Mouse (Mus musculus): Measurements from ENCODE around the gene Prmt2. TPM values are rescaled to one million over a fixed set of nuclear protein-coding genes. Genes with fewer than 3 reads are reported as not detected.

Gene Prmt2
- 4.6 TPM for polyA plus RNA-seq (2015; fragmentation: Illumina TruSeq; extraction: RNeasy Lipid Tissue Mini Kit (QIAGEN cat#74804); ENCODE audit: insufficient read depth, low read depth, low replicate concordance)

DNA sequence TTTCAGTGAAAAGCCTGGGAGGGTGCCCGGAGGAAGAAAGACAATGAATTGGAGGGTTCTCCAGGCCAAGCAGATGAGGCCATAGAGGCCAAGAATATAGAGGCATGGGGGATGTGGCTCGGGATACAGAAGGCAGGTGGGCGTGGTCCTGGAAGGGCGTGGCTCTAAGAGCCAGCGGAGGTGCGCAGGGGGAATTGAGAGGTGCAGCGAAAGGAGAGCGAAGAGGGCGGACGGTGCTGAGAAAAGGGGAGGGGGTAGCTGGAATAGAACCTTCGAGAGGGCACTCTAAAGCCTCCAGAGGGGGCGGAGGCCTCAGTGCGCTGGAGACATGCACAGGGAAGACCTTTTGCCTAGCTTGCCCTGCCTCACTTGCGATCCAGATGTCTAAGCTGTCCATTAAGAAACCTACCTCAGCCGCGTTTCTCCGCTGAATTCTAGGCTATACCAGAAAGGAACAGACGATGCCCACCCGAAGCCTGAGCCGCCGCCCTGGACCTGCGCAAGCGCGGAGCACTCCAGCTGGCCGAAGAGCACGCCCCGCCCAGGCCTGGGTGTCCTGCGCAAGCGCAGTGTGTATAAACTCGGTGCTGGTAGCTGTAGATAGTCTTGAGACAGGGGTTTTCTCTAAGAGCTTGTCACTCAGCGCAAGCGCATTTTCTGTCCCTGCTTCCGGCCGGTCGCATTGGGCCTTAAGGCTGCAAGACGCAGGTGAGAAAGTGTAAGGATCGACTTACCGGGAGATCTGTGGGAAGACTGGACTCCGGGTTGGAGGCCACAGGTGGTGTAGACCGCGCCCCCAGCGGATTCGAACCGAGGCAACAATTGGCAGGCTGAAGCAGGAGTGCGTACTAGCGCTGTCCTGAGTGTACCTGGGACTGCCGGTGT is at the start of gene Prmt2:
Gene Prmt2, minus strand, starts transcription at position 525 of the 885 bp plus-strand sequence.

DNA sequence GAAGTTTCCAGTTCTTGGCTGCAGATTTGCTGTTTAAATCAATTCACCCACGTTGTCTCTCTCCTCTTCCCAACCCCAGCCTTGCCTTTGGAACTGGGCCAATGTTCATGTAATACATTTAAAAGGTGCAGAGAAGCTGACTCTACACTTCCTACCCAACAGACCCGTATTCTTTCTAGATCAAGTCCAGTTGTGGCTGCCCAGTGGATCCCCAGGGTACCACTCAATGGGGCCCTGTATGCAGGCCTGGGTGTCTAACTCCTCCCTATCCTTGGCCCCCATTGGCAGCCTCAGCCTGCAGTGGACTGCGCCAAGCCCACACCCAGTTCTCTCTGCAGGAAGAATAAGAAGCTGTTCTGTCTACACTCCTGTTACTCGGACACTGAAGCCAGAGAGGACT is 15.9 kb upstream of the Prmt2 start, which contains the start of gene S100b:
Gene S100b, plus strand, starts transcription at position 318 of the 400 bp plus-strand sequence.

Other genes starting within 250 kb of the Prmt2 start
- 2.3 TPM for gene Zfp280b, start 205.2 kb downstream of the Prmt2 start, polyA plus RNA-seq (2015; fragmentation: Illumina TruSeq; extraction: RNeasy Lipid Tissue Mini Kit (QIAGEN cat#74804); ENCODE audit: insufficient read depth, low read depth, low replicate concordance)
- gene Slc5a4b, start 126.9 kb downstream of the Prmt2 start, polyA plus RNA-seq (2015; fragmentation: Illumina TruSeq; extraction: RNeasy Lipid Tissue Mini Kit (QIAGEN cat#74804); ENCODE audit: insufficient read depth, low read depth, low replicate concordance): not detected
- gene Slc5a4a, start 90.4 kb downstream of the Prmt2 start, polyA plus RNA-seq (2015; fragmentation: Illumina TruSeq; extraction: RNeasy Lipid Tissue Mini Kit (QIAGEN cat#74804); ENCODE audit: insufficient read depth, low read depth, low replicate concordance): not detected
- 0.94 TPM for gene S100b, start 16.0 kb upstream of the Prmt2 start, polyA plus RNA-seq (2015; fragmentation: Illumina TruSeq; extraction: RNeasy Lipid Tissue Mini Kit (QIAGEN cat#74804); ENCODE audit: insufficient read depth, low read depth, low replicate concordance)
- 5.5 TPM for gene Dip2a, start 107.4 kb upstream of the Prmt2 start, polyA plus RNA-seq (2015; fragmentation: Illumina TruSeq; extraction: RNeasy Lipid Tissue Mini Kit (QIAGEN cat#74804); ENCODE audit: insufficient read depth, low read depth, low replicate concordance)
- not detected for gene AC141477.1, start 202.6 kb upstream of the Prmt2 start, polyA plus RNA-seq (2015; fragmentation: Illumina TruSeq; extraction: RNeasy Lipid Tissue Mini Kit (QIAGEN cat#74804); ENCODE audit: insufficient read depth, low read depth, low replicate concordance)
- 5.3 TPM for gene Pcnt, start 204.9 kb upstream of the Prmt2 start, polyA plus RNA-seq (2015; fragmentation: Illumina TruSeq; extraction: RNeasy Lipid Tissue Mini Kit (QIAGEN cat#74804); ENCODE audit: insufficient read depth, low read depth, low replicate concordance)
- not detected for gene 2610028H24Rik, start 211.2 kb upstream of the Prmt2 start, polyA plus RNA-seq (2015; fragmentation: Illumina TruSeq; extraction: RNeasy Lipid Tissue Mini Kit (QIAGEN cat#74804); ENCODE audit: insufficient read depth, low read depth, low replicate concordance)
- gene Mcm3ap, start 231.1 kb upstream of the Prmt2 start, polyA plus RNA-seq (2015; fragmentation: Illumina TruSeq; extraction: RNeasy Lipid Tissue Mini Kit (QIAGEN cat#74804); ENCODE audit: insufficient read depth, low read depth, low replicate concordance): 10.2 TPM
- gene Ybey, start 231.2 kb upstream of the Prmt2 start, polyA plus RNA-seq (2015; fragmentation: Illumina TruSeq; extraction: RNeasy Lipid Tissue Mini Kit (QIAGEN cat#74804); ENCODE audit: insufficient read depth, low read depth, low replicate concordance): 0.85 TPM

All from pancreas, adult 10 weeks (tissue).